Mouse (Mus musculus) adrenal gland, adult 8-10 months (tissue): ENCODE measurements around the gene Stat5a. TPM values are rescaled to one million over a fixed set of nuclear protein-coding genes. Genes with fewer than 3 reads are reported as not detected.

Experiments used
- DNase-seq: peaks from one replicate; pipeline ENCODE4 v3.0.0; 2022
- total RNA-seq, 4 experiments: library from RNA; stranded (reverse); gene quantifications; 2 replicates each; pipeline ENCODE4 v1.2.4; 2022

Stat5a gene
- total RNA-seq: 10 to 100 TPM; 30.6 to 60.4 (median 41.2) TPM

- DNase-seq: peak; percentile 91
Observed at GRCm38 (mm10) chr11:100858935-100859578, at the start of gene Stat5a. Gene Stat5a (plus strand): TSS chr11:100859351.

GRCm38 (mm10) chr11:100810516-100810915 lies 48.6 kb upstream of the Stat5a start:
- no peak for DNase-seq

GRCm38 (mm10) chr11:100811132-100811531 lies 48.0 kb upstream of the Stat5a start:
- DNase-seq: no peak

GRCm38 (mm10) chr11:100814498-100814897 lies 44.7 kb upstream of the Stat5a start:
- peak; percentile 52 for DNase-seq

- no peak for DNase-seq
Observed at GRCm38 (mm10) chr11:100816342-100816741, 42.8 kb upstream of the Stat5a start.

GRCm38 (mm10) chr11:100816801-100817200 lies 42.4 kb upstream of the Stat5a start:
- no peak for DNase-seq

- DNase-seq: no peak
Observed at GRCm38 (mm10) chr11:100817311-100817710, 41.8 kb upstream of the Stat5a start.

GRCm38 (mm10) chr11:100818359-100819012 lies 40.7 kb upstream of the Stat5a start:
- DNase-seq: no peak

- no peak for DNase-seq
Observed at GRCm38 (mm10) chr11:100819048-100819447, 40.1 kb upstream of the Stat5a start.

- DNase-seq: no peak
Observed at GRCm38 (mm10) chr11:100819626-100820025, 39.5 kb upstream of the Stat5a start.

- DNase-seq: no peak
Observed at GRCm38 (mm10) chr11:100820047-100820446, 39.1 kb upstream of the Stat5a start.

- DNase-seq: no peak
Observed at GRCm38 (mm10) chr11:100821605-100822220, 37.4 kb upstream of the Stat5a start.

- DNase-seq: no peak
Observed at GRCm38 (mm10) chr11:100822365-100822764, 36.8 kb upstream of the Stat5a start.

GRCm38 (mm10) chr11:100823543-100824313 lies 35.4 kb upstream of the Stat5a start:
- DNase-seq: no peak

- no peak for DNase-seq
Observed at GRCm38 (mm10) chr11:100824496-100824895, 34.7 kb upstream of the Stat5a start.

GRCm38 (mm10) chr11:100825451-100825850 lies 33.7 kb upstream of the Stat5a start:
- DNase-seq: no peak

- DNase-seq: no peak
Observed at GRCm38 (mm10) chr11:100826161-100826866, 32.8 kb upstream of the Stat5a start.

- no peak for DNase-seq
Observed at GRCm38 (mm10) chr11:100828676-100829151, 30.4 kb upstream of the Stat5a start.

GRCm38 (mm10) chr11:100829691-100830090 lies 29.5 kb upstream of the Stat5a start:
- DNase-seq: no peak

- no peak for DNase-seq
Observed at GRCm38 (mm10) chr11:100831396-100831795, 27.8 kb upstream of the Stat5a start.

GRCm38 (mm10) chr11:100833466-100833865 lies 25.7 kb upstream of the Stat5a start:
- DNase-seq: no peak
